Mouse (Mus musculus) cerebellum, adult 2 months (tissue): ENCODE measurements around the gene Cacng2.

ENCODE experiments used
- CTCF ChIP-seq: fragments of 200-500 bp; IDR thresholded peaks from 2 replicates; pipeline ENCODE4 v1.5.1; 2011; ENCODE audit warnings: low read depth, mild to moderate bottlenecking, control low read depth, low read length, moderate library complexity, borderline replicate concordance; ENCODE audit not compliant: insufficient read depth
- POLR2A ChIP-seq: fragments of 200-500 bp; IDR thresholded peaks from 2 replicates; pipeline ENCODE4 v1.6.1; 2011; ENCODE audit warnings: low read length, control low read depth, borderline replicate concordance; ENCODE audit not compliant: insufficient read depth

GRCm38 (mm10) chr15:77979427-77979865 lies 140.4 kb downstream of the Cacng2 start:
- TF ChIP-seq CTCF: no peak
- no peak for TF ChIP-seq POLR2A
